Mouse (Mus musculus) limb, embryonic 12.5 days (tissue): ENCODE measurements around the gene Appbp2. TPM values are rescaled to one million over a fixed set of nuclear protein-coding genes. Genes with fewer than 3 reads are reported as not detected.
"Not testable (repeated sequence)": the region's sequence is repeated elsewhere in the genome, so short reads cannot be mapped to it uniquely, and the experiment has no call there.

Experiments
- ATAC-seq: fragments of 200-750 bp; cut with Nextera tagmentation; 2 replicates; pipeline ENCODE4 v1.8.0; 2017; ENCODE audit warnings: low read depth, moderate TSS enrichment; ENCODE audit not compliant: insufficient number of reproducible peaks, insufficient read depth, low FRiP score, low TSS enrichment
- H3K27ac ChIP-seq: fragments of 300-500 bp; sonication (generic); 2 replicates; pipeline ENCODE4 v1.5.1; 2016; ENCODE audit warnings: mild to moderate bottlenecking, moderate library complexity
- H3K27me3 ChIP-seq: fragments of 300-500 bp; sonication (generic); 2 replicates; pipeline ENCODE4 v1.6.1; 2016; ENCODE audit warnings: mild to moderate bottlenecking, moderate library complexity
- H3K36me3 ChIP-seq: fragments of 300-500 bp; sonication (generic); 2 replicates; pipeline ENCODE4 v1.6.1; 2016; ENCODE audit warnings: mild to moderate bottlenecking, moderate library complexity
- H3K4me1 ChIP-seq: fragments of 300-500 bp; sonication (generic); replicated peaks from 2 replicates; pipeline ENCODE4 v1.6.1; 2016
- H3K4me2 ChIP-seq: fragments of 300-500 bp; sonication (generic); 2 replicates; pipeline ENCODE4 v1.6.1; 2016; ENCODE audit warnings: mild to moderate bottlenecking, moderate library complexity
- H3K4me3 ChIP-seq: fragments of 300-500 bp; sonication (generic); replicated peaks from 2 replicates; pipeline ENCODE4 v1.5.1; 2016; ENCODE audit warnings: mild to moderate bottlenecking
- H3K9ac ChIP-seq: fragments of 300-500 bp; sonication (generic); replicated peaks from 2 replicates; pipeline ENCODE4 v1.6.1; 2016; ENCODE audit warnings: mild to moderate bottlenecking, moderate library complexity
- H3K9me3 ChIP-seq: fragments of 300-500 bp; sonication (generic); 2 replicates; pipeline ENCODE4 v1.6.1; 2016; ENCODE audit warnings: mild to moderate bottlenecking, moderate library complexity
- WGBS: fragments of 180-500 bp; shearing (Covaris S2); methylation state at CpG from one replicate; pipeline ENCODE4 v1.1.7; 2016; 5-methylcytosine and 5-hydroxymethylcytosine counted together
- polyA plus RNA-seq: library from polyadenylated mRNA; unstranded; fragments of >200 nt; fragmentation: Nextera tagmentation; extraction: Ambion mirVana; gene quantifications from 2 replicates; pipeline ENCODE4 v1.2.1, GENCODE M21; 2016

Gene Appbp2
- polyA plus RNA-seq, 1 experiment from 2014 or later = 44.6 TPM

DNA sequence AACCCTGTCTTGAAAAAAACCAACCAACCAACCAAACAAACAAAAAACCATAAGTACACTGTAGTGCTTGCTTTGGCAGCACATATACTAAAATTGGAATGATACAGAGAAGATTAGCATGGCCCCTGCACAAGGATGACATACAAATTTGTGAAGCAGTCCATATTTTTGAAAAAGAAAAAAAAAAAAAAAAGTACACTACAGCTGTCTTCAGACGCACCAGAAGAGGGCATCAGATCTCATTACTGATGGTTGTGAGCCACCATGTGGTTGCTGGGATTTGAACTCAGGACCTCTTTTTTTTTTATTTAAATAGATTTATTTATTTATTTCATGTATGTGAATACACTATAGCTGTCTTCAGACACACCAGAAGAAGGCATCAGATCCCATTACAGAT lies 71.9 kb downstream of the Appbp2 start:
- 75% methylated on average over 1 of the region's 1 CpGs for WGBS
- not testable (repeated sequence) for H3K36me3 ChIP-seq, ATAC-seq, H3K4me1 ChIP-seq, H3K9me3 ChIP-seq, H3K27ac ChIP-seq, H3K4me2 ChIP-seq, H3K9ac ChIP-seq, H3K27me3 ChIP-seq, H3K4me3 ChIP-seq

- no peak overlapping the region for H3K4me3 ChIP-seq
- no peak overlapping the region for H3K27ac ChIP-seq
- no peak overlapping the region for H3K9ac ChIP-seq
- no peaks in the 10 kb centered on the region for H3K9me3 ChIP-seq
- no peaks in the 10 kb centered on the region for H3K27me3 ChIP-seq
- no peaks in the 10 kb centered on the region for H3K36me3 ChIP-seq
- WGBS = 56% methylated on average over 2 of the region's 2 CpGs
- no peak for ATAC-seq
- H3K4me2 ChIP-seq = no peak overlapping the region
- H3K4me1 ChIP-seq = no peaks in the 10 kb centered on the region
These were observed 77.6 kb downstream of the Appbp2 start for GRCm38 (mm10) chr11:85157301-85157700.

DNA sequence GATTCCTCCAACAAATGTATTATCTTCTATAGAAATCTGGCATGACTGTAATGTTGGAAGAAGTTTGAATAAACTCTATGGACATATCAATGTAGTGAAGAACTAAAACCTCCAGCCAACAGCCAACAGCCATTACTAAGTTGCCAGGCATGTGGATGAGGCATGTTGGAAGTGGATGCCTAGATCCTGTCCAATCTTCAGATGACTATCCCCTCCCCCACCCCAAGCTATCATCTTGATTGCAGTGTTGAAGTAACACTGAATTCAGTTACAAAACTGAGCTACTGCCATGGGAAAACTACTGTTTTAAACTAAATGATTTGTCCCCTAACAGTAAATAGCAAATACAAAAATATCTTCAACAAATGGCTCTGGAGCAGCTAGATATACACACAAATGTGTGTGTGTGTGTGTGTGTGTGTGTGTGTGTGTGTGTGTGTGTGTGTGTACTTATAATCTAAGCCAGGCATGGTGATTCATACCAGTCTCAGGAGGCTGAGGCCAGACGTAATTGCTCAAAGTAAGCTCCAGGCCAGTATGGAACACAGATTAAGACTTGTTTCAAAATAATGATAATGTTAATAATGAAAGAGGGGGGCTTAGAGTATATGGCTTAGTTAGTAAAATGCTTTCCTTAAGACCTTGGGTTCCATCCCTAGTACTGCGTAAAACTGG lies 82.5 kb downstream of the Appbp2 start:
- WGBS = 87% methylated on average over 2 of the region's 2 CpGs
- H3K36me3 ChIP-seq = no peaks in the 10 kb centered on the region
- no peak overlapping the region for H3K9ac ChIP-seq
- no peaks in the 10 kb centered on the region for H3K9me3 ChIP-seq
- no peak for ATAC-seq
- no peak overlapping the region for H3K4me2 ChIP-seq
- H3K4me3 ChIP-seq = no peak overlapping the region
- H3K4me1 ChIP-seq = no peaks in the 10 kb centered on the region
- H3K27ac ChIP-seq = no peak overlapping the region
- H3K27me3 ChIP-seq = no peaks in the 10 kb centered on the region

GRCm38 (mm10) chr11:85139581-85140540 lies 95.1 kb downstream of the Appbp2 start, which contains the start of gene Usp32:
Gene Usp32, minus strand, starts transcription at chr11:85140161.
- peak; percentile 95 for ATAC-seq
- no peaks in the 10 kb centered on the region for H3K9me3 ChIP-seq
- peak within 1 kb of the TSS; percentile 87 for H3K9ac ChIP-seq
- peaks cover 6% of the 10 kb centered on the region; the same call in 1 of the 2 replicates for H3K4me1 ChIP-seq
- peak within 1 kb of the TSS; percentile 83 for H3K27ac ChIP-seq
- peak within 1 kb of the TSS; percentile 81 for H3K4me3 ChIP-seq
- H3K36me3 ChIP-seq = no peaks in the 10 kb centered on the region
- H3K4me2 ChIP-seq = peak within 1 kb of the TSS; percentile 78
- H3K27me3 ChIP-seq = no peaks in the 10 kb centered on the region
- WGBS = 1% methylated on average over 88 of the region's 94 CpGs

DNA sequence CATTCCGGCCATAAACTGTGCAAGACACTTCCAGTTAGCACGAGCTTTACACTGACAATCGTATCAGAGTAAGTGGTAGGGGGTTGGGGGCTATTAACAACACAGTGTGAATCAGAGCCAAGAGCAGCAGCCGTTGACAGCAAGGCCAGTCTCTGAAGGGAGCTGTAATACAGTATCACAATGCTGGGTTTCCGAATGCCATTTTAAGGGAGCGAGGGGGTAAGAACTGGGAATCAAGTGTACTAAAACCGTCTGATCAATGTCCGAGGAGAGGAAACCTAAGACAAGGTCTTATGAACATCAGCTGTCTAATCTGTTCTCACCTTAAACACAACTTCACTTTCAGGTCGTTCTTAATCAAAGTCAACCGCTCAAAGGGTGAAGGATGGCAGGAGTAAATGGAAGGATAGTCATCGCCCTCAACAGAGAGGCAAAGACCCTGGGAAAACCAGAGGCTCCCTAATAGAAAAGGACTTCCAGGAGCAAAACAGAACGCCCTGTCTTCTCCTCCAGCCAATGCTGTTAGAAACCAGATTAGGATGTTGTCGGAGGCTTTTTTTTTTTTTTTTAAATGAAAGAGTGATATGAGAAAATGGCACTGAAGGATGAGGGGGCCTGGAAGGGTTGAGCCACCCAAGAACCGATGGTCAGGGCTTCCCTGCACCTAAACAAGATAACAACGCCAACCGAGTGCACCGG lies 96.0 kb downstream of the Appbp2 start:
- Histone ChIP-seq H3K27ac (peak overlapping the region; percentile 79; the same call in 1 of the 2 replicates), H3K36me3 (no peaks in the 10 kb centered on the region), H3K4me2 (peak overlapping the region; percentile 78), H3K9ac (peak overlapping the region; percentile 87), H3K27me3 (no peaks in the 10 kb centered on the region), H3K4me1 (peaks cover 6% of the 10 kb centered on the region; the same call in 1 of the 2 replicates), H3K9me3 (no peaks in the 10 kb centered on the region), H3K4me3 (peak overlapping the region; percentile 81)
- ATAC-seq = no peak
- WGBS = 2% methylated on average over 17 of the region's 17 CpGs

Other genes with a start within 250 kb of the Appbp2 start
- 5.0 and 5.2 TPM in 2 replicates for gene Usp32, start 95.0 kb downstream of the Appbp2 start, polyA plus RNA-seq
- gene 1700125H20Rik, start 64.7 kb downstream of the Appbp2 start, polyA plus RNA-seq = 0.43 TPM in 1 of 2 replicates, not detected in the other
- gene Ppm1d, start 76.1 kb upstream of the Appbp2 start, polyA plus RNA-seq = 26.9 and 27.2 TPM in 2 replicates
- gene Bcas3, start 118.0 kb upstream of the Appbp2 start, polyA plus RNA-seq = 29.7 and 33.5 TPM in 2 replicates